Mouse (Mus musculus) MEL (cell line): ENCODE results near the gene Gemin5. TPM values are rescaled to one million over a fixed set of nuclear protein-coding genes. Genes with fewer than 3 reads are reported as not detected.

Source experiments
- DNase-seq: peaks from one replicate; pipeline ENCODE4 v3.0.0; 2011; ENCODE audit warnings: low read depth, low spot score
- H3K27ac ChIP-seq: 2 replicates; pipeline ENCODE4 v1.5.1; 2012; ENCODE audit warnings: low read depth, mild to moderate bottlenecking, control low read depth, low read length, moderate library complexity; ENCODE audit not compliant: control insufficient read depth
- H3K27me3 ChIP-seq, 2 experiments: fragments of 150-350 bp in 1 of 2; sonication (generic) in 1 of 2; 2 replicates each; pipeline ENCODE4 v1.6.1; 2012; ENCODE audit warnings: low read length in 2 of 2, mild to moderate bottlenecking in 2 of 2, improper control_type of control experiment in 1 of 2, moderate library complexity in 1 of 2; ENCODE audit not compliant: insufficient read depth in 2 of 2, control insufficient read depth in 1 of 2
- H3K36me3 ChIP-seq, 2 experiments: 2 replicates each; pipeline ENCODE4 v1.6.1; 2012 to 2014; ENCODE audit warnings: low read length in 2 of 2, improper control_type of control experiment in 1 of 2, inconsistent platforms in 1 of 2, mild to moderate bottlenecking in 1 of 2; ENCODE audit not compliant: insufficient read depth in 2 of 2, control insufficient read depth in 1 of 2
- H3K4me1 ChIP-seq, 2 experiments: fragments of 150-350 bp in 1 of 2; sonication (generic) in 1 of 2; 2 replicates each; pipeline ENCODE4 v1.6.1; 2012; ENCODE audit warnings: low read length in 2 of 2, improper control_type of control experiment in 1 of 2, mild to moderate bottlenecking in 1 of 2; ENCODE audit not compliant: insufficient read depth in 2 of 2, control insufficient read depth in 1 of 2
- H3K4me3 ChIP-seq, 2 experiments: fragments of 150-350 bp in 1 of 2; sonication (generic) in 1 of 2; 2 replicates each; pipeline ENCODE4 v1.5.1; 2012; ENCODE audit warnings: low read depth in 2 of 2, low read length in 2 of 2, mild to moderate bottlenecking in 2 of 2, moderate library complexity in 2 of 2, control low read depth in 1 of 2, improper control_type of control experiment in 1 of 2; ENCODE audit not compliant: control insufficient read depth in 1 of 2, insufficient read depth in 1 of 2
- H3K79me2 ChIP-seq: 2 replicates; pipeline ENCODE4 v1.6.1; 2012; ENCODE audit warnings: mild to moderate bottlenecking, low read length, moderate library complexity; ENCODE audit not compliant: control insufficient read depth, poor library complexity, insufficient read depth
- H3K9ac ChIP-seq: 2 replicates; pipeline ENCODE4 v1.6.1; 2012; ENCODE audit warnings: low read depth, mild to moderate bottlenecking, control low read depth, low read length, moderate library complexity; ENCODE audit not compliant: control insufficient read depth, poor library complexity, severe bottlenecking
- H3K9me3 ChIP-seq: fragments of 150-350 bp; sonication (generic); replicated peaks from 2 replicates; pipeline ENCODE4 v1.6.1; 2012; ENCODE audit warnings: mild to moderate bottlenecking, low read length, improper control_type of control experiment, moderate library complexity; ENCODE audit not compliant: insufficient read depth
- BHLHE40 ChIP-seq: IDR thresholded peaks from 2 replicates; pipeline ENCODE4 v1.6.1; 2012; ENCODE audit warnings: low read depth, mild to moderate bottlenecking, inconsistent platforms, low read length, improper control_type of control experiment, borderline replicate concordance
- CHD1 ChIP-seq: IDR thresholded peaks from 2 replicates; pipeline ENCODE4 v1.6.1; 2012; ENCODE audit warnings: low read depth, mild to moderate bottlenecking, inconsistent platforms, low read length, improper control_type of control experiment
- CHD2 ChIP-seq: IDR thresholded peaks from 2 replicates; pipeline ENCODE4 v1.6.1; 2011; ENCODE audit warnings: low read length, improper control_type of control experiment
- CTCF ChIP-seq, 3 experiments: IDR thresholded peaks in 2 of 3; conservative IDR thresholded peaks in 1 of 3; 2 replicates each; pipeline ENCODE4 v1.5.1; 2011 to 2012; ENCODE audit warnings: low read length in 3 of 3, low read depth in 2 of 3, mild to moderate bottlenecking in 2 of 3, improper control_type of control experiment in 1 of 3, inconsistent platforms in 1 of 3, mixed read lengths in 1 of 3, moderate library complexity in 1 of 3; ENCODE audit not compliant: control insufficient read depth in 1 of 3, insufficient read depth in 1 of 3, poor library complexity in 1 of 3, severe bottlenecking in 1 of 3
- ELF1 ChIP-seq: IDR thresholded peaks from 2 replicates; pipeline ENCODE4 v1.6.1; 2014; ENCODE audit warnings: low read depth, mild to moderate bottlenecking, inconsistent platforms, low read length, improper control_type of control experiment, moderate library complexity
- EP300 ChIP-seq, 2 experiments: IDR thresholded peaks; 2 replicates each; pipeline ENCODE4 v1.6.1; 2011; ENCODE audit warnings: improper control_type of control experiment in 2 of 2, low read length in 2 of 2, low read depth in 1 of 2, mild to moderate bottlenecking in 1 of 2
- GABPA ChIP-seq: IDR thresholded peaks from 2 replicates; pipeline ENCODE4 v1.6.1; 2012; ENCODE audit warnings: low read depth, mild to moderate bottlenecking, inconsistent platforms, low read length, improper control_type of control experiment, moderate library complexity
- JUND ChIP-seq: IDR thresholded peaks from 2 replicates; pipeline ENCODE4 v1.6.1; 2011; ENCODE audit warnings: low read depth, mild to moderate bottlenecking, improper control_type of control experiment, low read length
- MAFK ChIP-seq: IDR thresholded peaks from 2 replicates; pipeline ENCODE4 v1.6.1; 2011; ENCODE audit warnings: low read depth, mild to moderate bottlenecking, low read length, improper control_type of control experiment, borderline replicate concordance
- MAX ChIP-seq: IDR thresholded peaks from 2 replicates; pipeline ENCODE4 v1.6.1; 2011; ENCODE audit warnings: low read length, improper control_type of control experiment
- MAZ ChIP-seq: IDR thresholded peaks from 2 replicates; pipeline ENCODE4 v1.6.1; 2012; ENCODE audit warnings: low read depth, mild to moderate bottlenecking, inconsistent platforms, low read length, improper control_type of control experiment
- MEF2A ChIP-seq: IDR thresholded peaks from 2 replicates; pipeline ENCODE4 v1.6.1; 2014; ENCODE audit warnings: low read depth, mild to moderate bottlenecking, inconsistent platforms, low read length, improper control_type of control experiment; ENCODE audit not compliant: poor library complexity, insufficient replicate concordance, severe bottlenecking; ENCODE audit errors: extremely low read depth
- MXI1 ChIP-seq: IDR thresholded peaks from 2 replicates; pipeline ENCODE4 v1.6.1; 2011; ENCODE audit warnings: mild to moderate bottlenecking, low read depth, low read length, improper control_type of control experiment
- MYB ChIP-seq: IDR thresholded peaks from 2 replicates; pipeline ENCODE4 v1.6.1; 2011; ENCODE audit warnings: mild to moderate bottlenecking, low read depth, low read length, improper control_type of control experiment
- MYC ChIP-seq: IDR thresholded peaks from 2 replicates; pipeline ENCODE4 v1.6.1; 2011; ENCODE audit warnings: low read depth, mild to moderate bottlenecking, low read length, improper control_type of control experiment, moderate library complexity
- NRF1 ChIP-seq: IDR thresholded peaks from 2 replicates; pipeline ENCODE4 v1.6.1; 2014; ENCODE audit warnings: low read depth, mild to moderate bottlenecking, inconsistent platforms, low read length, improper control_type of control experiment, moderate library complexity; ENCODE audit not compliant: poor library complexity, insufficient read depth, severe bottlenecking
- POLR2A ChIP-seq, 2 experiments: IDR thresholded peaks; 2 replicates each; pipeline ENCODE4 v1.6.1; 2011 to 2012; ENCODE audit warnings: low read length in 2 of 2, mild to moderate bottlenecking in 2 of 2, control low read depth in 1 of 2, improper control_type of control experiment in 1 of 2, low read depth in 1 of 2, moderate library complexity in 1 of 2; ENCODE audit not compliant: control insufficient read depth in 1 of 2, insufficient read depth in 1 of 2, poor library complexity in 1 of 2
- RAD21 ChIP-seq: IDR thresholded peaks from 2 replicates; pipeline ENCODE4 v1.6.1; 2011; ENCODE audit warnings: mild to moderate bottlenecking, low read depth, low read length, improper control_type of control experiment
- SIN3A ChIP-seq: IDR thresholded peaks from 2 replicates; pipeline ENCODE4 v1.6.1; 2012; ENCODE audit warnings: low read length, improper control_type of control experiment, inconsistent platforms
- SMC3 ChIP-seq: IDR thresholded peaks from 2 replicates; pipeline ENCODE4 v1.6.1; 2011; ENCODE audit warnings: low read depth, low read length, improper control_type of control experiment
- TBP ChIP-seq: IDR thresholded peaks from 2 replicates; pipeline ENCODE4 v1.8.0; 2011; ENCODE audit warnings: low read depth, low read length, improper control_type of control experiment
- ZKSCAN1 ChIP-seq: IDR thresholded peaks from 2 replicates; pipeline ENCODE4 v1.6.1; 2012; ENCODE audit warnings: low read depth, mild to moderate bottlenecking, inconsistent platforms, low read length, improper control_type of control experiment, moderate library complexity
- ZMIZ1 ChIP-seq: IDR thresholded peaks from 2 replicates; pipeline ENCODE4 v1.6.1; 2012; ENCODE audit warnings: low read depth, mild to moderate bottlenecking, inconsistent platforms, low read length, improper control_type of control experiment, moderate library complexity
- polyA plus RNA-seq, 2 experiments: library from polyadenylated mRNA; stranded (reverse) in 1 of 2; unstranded in 1 of 2; fragments of >175 nt in 1 of 2; fragments of >200 nt in 1 of 2; gene quantifications; 2 replicates each; pipeline versions ENCODE4 v1.2.1 to v1.2.4; 2012; ENCODE audit warnings: low replicate concordance in 2 of 2, low read depth in 1 of 2; ENCODE audit not compliant: insufficient read length in 2 of 2, insufficient read depth in 1 of 2, missing spikeins in 1 of 2
- total RNA-seq: library from RNA; depleted of rRNA; stranded (reverse); fragments of 300-350 nt; gene quantifications from 2 replicates; pipeline ENCODE4 v1.2.3, GENCODE M21; 2012

The Gemin5 gene
- total and polyA plus RNA-seq, 3 experiments = 46.5 to 71.9 (median 52.5) TPM

GRCm38 (mm10) chr11:58117044-58117652, 51.2 kb downstream of the Gemin5 start:
- H3K27me3 ChIP-seq = no peaks in the 10 kb centered on the region
- no peak for DNase-seq
- no peaks in the 10 kb centered on the region for H3K9me3 ChIP-seq
- H3K27ac ChIP-seq = no peak overlapping the region
- H3K79me2 ChIP-seq = no peaks in the 10 kb centered on the region
- H3K4me1 ChIP-seq = peaks cover 14 to 20% of the 10 kb centered on the region in 2 experiments
- no peak overlapping the region for H3K4me3 ChIP-seq
- TF ChIP-seq ZKSCAN1 (no peak), MAX (no peak), GABPA (no peak), MYC (no peak), CTCF (IDR thresholded peaks at IDR 0.05 in 2 of 3, conservative IDR thresholded peaks at IDR 0.05 in 1 of 3; ENCODE audit: control insufficient read depth in 1 of 3, insufficient read depth in 1 of 3, low read depth in 2 of 3, low read length in 3 of 3, poor library complexity in 1 of 3, severe bottlenecking in 1 of 3) (no peak), SIN3A (no peak), RAD21 (no peak), ZMIZ1 (no peak), CHD1 (no peak), BHLHE40 (no peak), NRF1 (no peak), POLR2A (IDR thresholded peaks at IDR 0.05; ENCODE audit: control insufficient read depth in 1 of 2, insufficient read depth in 1 of 2, low read depth in 1 of 2, low read length in 2 of 2, poor library complexity in 1 of 2) (no peak)
- peaks cover 24 to 34% of the 10 kb centered on the region in 2 experiments for H3K36me3 ChIP-seq
- H3K9ac ChIP-seq = no peak overlapping the region

GRCm38 (mm10) chr11:58116560-58116959, 51.8 kb downstream of the Gemin5 start:
- TF ChIP-seq MAFK (no peak), JUND (no peak), MYB (no peak), CTCF (IDR thresholded peaks at IDR 0.05 in 2 of 3, conservative IDR thresholded peaks at IDR 0.05 in 1 of 3; ENCODE audit: control insufficient read depth in 1 of 3, insufficient read depth in 1 of 3, low read depth in 2 of 3, low read length in 3 of 3, poor library complexity in 1 of 3, severe bottlenecking in 1 of 3) (no peak), ELF1 (no peak), SMC3 (no peak), CHD2 (no peak), MAZ (no peak), MEF2A (no peak), TBP (no peak), ZMIZ1 (no peak), RAD21 (no peak), MXI1 (no peak), EP300 (IDR thresholded peaks at IDR 0.05; ENCODE audit: low read depth in 1 of 2, low read length in 2 of 2) (no peak)
- Histone ChIP-seq H3K27ac (no peak overlapping the region), H3K4me1 (peaks cover 14 to 20% of the 10 kb centered on the region in 2 experiments), H3K4me3 (no peak overlapping the region), H3K27me3 (no peaks in the 10 kb centered on the region), H3K79me2 (no peaks in the 10 kb centered on the region), H3K9me3 (no peaks in the 10 kb centered on the region), H3K36me3 (peaks cover 24 to 34% of the 10 kb centered on the region in 2 experiments), H3K9ac (no peak overlapping the region)
- DNase-seq = no peak
